Mouse (Mus musculus) mouse embryonic stem cell (cell line): Measurements from ENCODE around the gene Cul9.
"Not testable (repeated sequence)": the region's sequence is repeated elsewhere in the genome, so short reads cannot be mapped to it uniquely, and the experiment has no call there.

Experiments used
- in situ Hi-C, 2 experiments: fragments of 300-500 bp; cut with MboI; formaldehyde crosslinking; loops; 1 replicate in 1 of 2; 3 replicates in 1 of 2; pipeline ENCODE4 v1.14.3; 2019 to 2020; ENCODE audit warnings: low sequenced_read_pairs in 2 of 2, low pct_unique_long_range_greater_than_20kb in 1 of 2, mixed read lengths in 1 of 2; ENCODE audit not compliant: unreplicated experiment in 1 of 2

The Cul9 gene

DNA sequence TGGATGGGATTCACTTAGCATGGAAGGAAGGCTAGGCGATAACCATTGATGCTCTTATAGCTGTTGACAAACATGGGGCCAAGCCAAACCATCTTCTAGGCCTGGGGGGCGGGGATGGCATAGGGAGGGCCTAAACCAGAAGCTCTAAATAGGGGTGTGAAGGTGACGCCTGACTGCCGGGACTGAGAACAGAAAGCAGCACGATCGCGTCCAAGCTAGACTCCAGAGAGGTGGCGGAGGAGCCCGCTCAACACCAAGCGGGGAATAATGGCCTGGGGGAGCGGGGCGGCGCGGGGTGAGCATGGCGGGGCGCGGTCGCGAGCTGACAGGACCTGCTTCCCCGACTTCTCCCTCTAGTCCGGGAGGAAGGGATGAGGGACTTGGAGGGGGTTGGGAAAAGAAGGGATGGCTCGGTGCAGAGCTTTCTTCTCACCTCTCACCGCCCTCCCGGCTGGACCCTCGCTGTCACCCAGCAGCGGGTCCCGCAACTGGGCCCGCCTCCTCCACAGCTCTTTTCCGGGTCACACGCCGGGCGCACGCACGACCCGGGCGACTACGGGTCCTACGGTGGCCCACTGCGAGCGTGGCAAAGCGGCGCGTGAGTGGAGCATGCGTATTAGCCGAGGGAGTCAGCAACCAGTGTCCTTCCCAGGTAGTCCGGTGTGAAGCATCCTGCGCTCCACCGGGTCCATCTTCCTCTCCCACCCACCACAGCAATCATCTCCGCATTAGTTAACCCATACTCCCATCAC lies at the start of gene Cul9:
Gene Cul9 (minus strand): TSS at position 576 of the 752 bp plus-strand sequence.
- in situ Hi-C loops: no loop called here

DNA sequence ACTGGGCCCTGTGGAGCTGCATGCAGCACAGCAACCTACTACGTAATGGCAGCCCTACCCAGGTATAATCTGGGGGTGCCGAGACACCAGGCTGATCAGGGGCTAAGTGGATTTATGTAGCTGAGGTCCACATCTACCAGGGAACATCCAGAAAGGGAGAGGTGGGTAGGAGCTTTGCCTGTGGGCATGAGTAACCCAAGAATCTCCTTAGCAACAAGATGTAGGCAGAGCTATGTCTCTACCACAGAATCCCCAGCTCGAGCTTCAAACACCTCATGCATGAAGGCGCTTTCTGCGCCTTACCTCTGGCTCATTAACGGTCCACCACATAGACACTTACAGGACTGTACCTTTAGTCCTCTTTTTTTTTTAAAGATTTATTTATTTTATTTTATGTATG lies 49.1 kb upstream of the Cul9 start:
- in situ Hi-C loops: no loop called here

DNA sequence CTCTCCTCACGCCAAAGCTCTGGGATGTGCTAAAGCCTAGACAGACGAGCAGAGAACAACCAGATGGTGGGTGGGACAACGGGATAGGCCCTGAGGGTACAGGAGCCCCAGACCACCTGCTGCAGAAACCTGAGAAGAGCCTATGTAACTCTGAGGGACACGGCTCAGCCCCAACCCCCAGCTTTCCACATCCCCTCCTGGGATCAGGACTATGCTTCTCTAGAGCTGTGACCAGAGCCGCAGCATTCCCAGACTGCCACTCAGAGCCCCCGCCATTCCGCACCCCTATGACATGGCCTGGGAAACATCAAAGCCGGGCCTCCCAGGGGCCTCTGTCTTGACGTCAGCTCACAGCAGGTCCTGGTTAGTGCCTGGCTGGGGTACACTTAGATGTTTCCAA lies 48.4 kb upstream of the Cul9 start:
- in situ Hi-C loops: no loop called here

DNA sequence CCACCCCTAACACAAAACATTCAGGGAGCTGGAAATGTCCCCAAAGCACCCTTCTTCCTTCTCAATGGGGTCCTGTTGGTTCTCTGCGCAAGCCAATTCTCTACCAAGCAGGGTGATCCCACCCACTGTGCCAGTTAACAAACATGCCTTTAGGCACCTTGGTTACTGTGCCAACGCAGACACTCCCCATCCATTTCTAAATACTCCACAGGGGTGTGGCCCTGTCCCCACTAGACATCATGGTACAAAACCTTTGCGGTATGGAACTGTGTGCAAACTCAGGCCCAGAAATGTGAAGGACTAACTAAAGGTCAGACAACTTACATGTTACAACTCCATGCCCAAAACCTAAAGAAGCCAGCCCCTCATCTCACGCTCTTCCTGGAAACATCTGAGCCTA lies 46.9 kb upstream of the Cul9 start:
- in situ Hi-C loops: no loop called here

DNA sequence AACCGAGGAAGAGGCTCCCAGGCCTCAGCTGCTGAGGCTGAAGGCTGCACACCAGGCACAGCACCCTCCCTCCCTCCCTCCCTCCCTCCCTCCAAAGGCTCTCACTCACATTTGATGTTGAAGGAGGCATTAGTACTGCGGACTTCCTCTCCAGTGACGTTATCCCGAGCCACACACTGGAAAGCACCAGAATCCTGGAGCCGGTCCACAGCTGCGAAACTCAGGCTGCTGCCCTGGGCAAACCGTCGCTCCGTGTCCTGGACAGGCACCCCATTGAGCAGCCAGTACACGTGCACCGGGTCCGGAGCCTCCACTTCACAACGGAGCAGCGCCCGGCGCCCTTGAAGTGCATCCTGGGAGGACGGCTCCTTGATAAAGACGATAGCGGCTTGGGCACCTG lies 45.2 kb upstream of the Cul9 start:
- in situ Hi-C loops: no loop called here

DNA sequence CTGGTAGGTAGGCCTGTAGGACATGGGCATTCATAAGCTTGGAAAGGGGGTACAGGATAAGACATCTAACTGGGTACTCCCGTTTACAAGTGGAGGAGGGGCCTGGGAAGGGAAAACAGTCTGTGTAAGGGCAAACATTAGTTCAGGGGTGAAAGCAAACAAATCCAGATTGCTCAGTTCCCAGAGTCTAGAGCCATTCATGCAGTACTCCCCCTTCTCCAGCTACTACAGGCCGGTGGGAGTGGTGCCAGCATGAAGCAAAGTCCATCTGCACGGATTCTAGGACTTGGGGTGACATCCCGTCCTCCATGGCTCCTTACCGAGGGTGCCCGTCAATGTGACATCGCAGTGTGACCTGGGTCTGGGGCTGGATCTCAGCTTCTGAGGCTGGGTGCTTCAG lies 44.3 kb upstream of the Cul9 start:
- in situ Hi-C loops: no loop called here

DNA sequence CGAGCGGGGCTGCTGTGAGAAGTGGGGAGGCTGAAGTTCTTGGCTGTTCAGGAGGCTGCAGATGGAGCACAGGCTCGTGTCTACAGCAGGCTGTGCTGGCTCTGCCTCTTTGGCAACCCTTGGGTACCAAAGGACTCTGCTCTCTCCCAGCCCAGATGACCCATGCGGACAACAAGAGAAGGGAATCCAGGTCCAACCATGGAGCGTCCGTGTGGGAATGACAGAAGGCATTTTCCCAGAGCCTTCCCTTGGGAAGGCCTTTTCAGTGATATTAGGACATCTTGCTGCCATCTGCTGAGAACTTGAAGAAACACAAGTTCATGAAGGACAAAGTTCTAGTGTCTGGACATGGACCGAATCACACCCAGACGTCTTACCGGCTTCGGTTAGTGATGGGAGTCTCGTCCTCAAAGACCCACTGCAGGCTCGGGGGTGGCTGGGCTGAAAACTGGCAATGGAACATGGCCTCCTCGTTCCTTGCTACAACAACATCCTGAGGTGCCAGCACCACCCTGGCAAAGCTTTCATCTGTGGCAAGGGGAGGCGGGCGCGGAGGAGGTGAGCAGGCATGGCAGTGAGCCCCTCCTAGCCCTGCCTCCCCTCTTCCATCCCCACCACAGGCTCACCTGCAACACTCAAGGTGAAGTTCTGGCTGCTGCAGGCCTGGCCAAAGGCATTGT lies 43.6 kb upstream of the Cul9 start:
- in situ Hi-C loops: no loop called here

DNA sequence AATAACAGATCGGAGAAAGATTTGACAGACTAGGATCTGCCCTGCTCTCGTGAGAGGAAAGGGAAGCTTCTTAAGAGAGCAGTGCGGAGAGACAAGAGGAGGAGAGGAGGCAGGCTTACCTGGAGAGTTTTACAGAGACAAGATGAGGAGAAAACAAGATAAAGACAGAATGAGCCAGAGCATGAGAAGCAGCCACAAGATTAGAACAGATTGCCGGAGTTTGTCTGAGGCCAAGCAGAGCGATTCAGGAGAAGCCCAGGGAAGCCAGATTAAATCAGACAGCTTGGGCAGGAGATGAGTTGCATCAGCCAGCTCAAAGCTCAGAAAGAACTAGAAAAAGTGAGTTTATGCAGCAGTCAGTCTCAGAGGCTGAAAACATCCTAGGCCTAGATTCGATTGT lies 42.7 kb upstream of the Cul9 start:
- in situ Hi-C loops: no loop called here

DNA sequence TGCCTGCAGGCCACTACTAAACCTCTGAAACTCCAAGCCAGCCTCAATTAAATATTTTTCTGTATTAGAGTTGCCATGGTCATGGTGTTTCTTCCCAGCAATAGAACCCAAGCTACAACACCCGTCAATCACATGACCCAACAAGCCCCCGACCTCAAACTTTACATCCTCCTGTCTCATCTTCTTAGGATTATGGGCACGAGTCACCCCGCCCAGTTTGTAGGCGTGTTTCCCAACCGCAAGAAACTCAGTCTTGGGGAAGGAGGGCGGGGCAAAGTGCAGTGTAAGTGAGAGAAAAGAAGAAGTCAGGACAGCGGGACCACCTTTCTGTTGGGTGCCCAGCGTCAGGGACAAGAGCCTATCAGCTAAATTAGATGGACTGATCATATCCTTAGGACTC lies 42.0 kb upstream of the Cul9 start:
- in situ Hi-C loops: no loop called here

DNA sequence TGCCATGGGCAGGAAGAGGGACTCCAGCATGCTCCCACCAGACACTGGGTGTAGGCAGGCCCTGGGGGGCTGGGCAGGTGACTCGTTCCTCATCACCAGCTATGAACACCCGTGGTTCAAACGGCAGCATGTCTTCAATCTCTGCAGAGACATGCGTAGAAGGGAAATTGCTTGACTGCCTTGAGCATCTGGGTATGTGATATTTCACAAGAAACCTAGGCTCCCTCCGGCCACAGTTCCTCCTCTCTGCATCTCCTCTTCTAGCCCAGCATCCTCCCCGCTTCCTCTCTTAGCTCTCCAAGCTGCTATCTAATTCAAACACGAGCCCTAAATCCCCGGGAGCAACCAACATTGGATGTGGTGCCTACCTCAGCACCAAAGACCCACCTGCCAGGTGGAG lies 40.1 kb upstream of the Cul9 start:
- in situ Hi-C loops: no loop called here

DNA sequence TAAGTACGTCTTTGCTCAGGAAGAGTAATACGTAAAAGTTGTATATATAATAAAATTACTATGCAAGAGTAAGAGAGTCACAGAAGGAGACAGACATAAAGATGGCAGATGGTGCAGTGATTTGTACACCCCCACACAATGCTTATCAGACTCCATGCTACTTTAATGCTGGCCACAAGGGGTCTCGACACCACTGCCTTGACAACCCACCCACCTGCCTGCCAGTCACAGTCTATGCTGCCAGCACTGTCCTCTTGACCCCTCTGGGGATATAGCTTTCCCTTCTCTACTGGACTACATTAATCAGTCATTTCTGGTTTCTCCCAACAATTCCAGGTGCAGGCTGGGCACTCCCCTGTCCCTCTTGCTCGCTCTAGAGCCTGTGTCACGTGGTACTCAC lies 32.5 kb upstream of the Cul9 start:
- in situ Hi-C loops: no loop called here

DNA sequence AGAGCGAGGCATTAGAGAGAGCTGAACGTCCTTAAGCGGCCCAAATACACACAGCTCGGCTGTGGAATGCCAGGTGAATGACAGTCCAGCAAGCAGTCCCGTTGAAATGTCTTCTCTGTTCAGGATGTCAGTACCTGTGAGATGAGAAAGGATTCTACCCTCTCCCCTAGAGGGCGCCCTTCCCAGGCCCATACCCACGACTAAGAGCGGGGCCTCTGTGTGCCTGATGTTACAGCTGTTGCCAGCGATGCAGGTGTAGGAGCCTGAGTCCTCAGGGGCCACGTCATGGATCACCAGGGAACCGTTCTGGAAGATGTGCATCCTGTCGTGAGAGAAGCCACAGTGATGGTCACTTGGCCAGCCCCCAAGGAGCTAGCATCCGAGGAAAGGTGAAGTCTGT lies 29.9 kb upstream of the Cul9 start:
- in situ Hi-C loops: no loop called here

DNA sequence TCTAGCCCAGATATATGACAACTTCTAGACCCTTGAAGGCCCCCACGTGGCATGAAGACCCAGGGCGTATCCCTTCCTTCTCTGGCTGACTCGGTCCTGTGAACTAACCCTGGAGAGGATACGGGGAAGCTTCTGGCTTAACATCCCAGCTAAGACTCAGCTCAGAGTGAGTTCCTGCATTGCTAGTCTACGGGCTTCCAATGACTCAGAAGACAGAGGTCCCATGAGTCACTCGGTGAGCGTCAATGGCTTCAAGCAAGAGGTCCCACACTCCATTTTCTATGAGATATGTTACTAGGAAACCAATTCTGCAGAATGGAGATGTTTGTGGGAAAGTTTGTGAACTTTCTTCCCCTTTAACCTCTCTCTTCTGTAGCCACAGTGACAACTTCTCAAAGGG lies 28.3 kb upstream of the Cul9 start:
- in situ Hi-C loops: no loop called here

DNA sequence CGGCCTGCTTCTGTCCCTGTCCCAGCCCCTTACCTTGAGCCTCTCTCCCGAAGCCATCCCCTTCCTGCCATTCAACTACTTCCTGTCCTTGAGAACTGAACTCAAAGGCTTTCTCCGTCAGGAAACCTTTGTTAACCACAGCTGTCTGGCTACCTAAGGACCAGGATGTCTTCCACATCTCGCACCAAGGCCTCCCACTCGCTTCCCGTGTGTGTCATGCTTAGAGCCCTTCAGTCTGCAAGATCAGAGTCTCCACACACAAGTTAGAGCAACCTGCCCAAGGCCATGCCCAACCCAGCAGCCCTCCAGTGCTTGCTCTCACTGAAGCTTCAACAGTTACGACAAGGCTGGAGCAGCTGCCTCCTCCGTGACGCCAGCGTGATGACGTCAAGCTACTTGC lies 24.8 kb upstream of the Cul9 start:
- in situ Hi-C loops: no loop called here

DNA sequence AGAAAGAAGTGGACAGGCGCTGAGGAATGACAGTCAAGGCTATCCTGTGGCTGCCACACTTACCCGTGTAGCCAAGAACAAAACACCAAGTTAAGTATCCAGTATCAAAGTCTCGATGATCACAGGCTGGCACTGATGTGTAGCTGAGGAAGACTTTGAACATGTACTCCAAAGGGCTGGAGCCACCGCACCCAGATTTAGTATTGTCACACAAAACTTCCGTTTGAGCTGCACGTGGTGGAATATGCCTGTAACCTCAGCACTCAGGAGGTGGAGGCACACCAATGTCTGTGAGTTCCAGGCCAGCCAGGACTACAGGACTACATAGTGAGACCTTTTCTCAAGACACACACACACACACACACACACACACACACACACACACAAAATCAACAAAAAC lies 13.0 kb upstream of the Cul9 start:
- in situ Hi-C loops: no loop called here

DNA sequence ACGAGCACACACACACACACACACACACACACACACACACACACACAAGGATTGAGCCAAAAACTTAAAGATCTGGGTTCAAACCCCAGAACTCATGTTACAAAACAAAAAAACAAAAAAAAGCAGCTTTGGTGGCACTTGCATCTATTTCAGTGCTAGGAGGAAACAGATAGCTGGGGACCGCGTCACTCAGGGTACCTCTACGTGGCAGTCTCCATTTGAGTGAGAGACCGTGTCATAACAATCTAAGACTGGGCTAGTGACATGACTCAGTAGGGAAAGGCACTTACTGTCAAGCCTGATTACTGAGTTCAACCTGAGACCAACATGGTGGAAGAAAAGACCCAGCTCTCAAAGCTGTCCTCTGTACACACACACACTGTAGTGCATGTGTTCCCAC lies 12.0 kb upstream of the Cul9 start:
- in situ Hi-C loops: no loop called here

DNA sequence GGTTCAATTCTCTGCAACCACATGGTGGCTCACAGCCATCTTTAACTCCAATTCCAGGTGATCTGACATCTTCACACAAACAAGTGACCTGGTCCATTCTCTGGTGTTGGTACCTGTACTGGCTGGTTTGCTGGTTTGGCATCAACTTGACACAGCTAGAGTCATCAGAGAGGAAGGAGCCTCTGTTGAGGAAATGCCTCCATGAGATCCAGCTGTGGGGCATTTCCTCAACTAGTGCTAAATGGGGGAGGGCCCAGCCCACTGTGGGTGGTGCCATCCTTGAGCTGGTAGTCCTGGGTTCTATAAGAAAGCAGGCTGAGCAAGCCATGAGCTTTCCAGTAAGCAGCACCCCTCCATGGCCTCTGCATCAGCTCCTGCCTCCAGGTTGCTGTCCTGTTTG lies 11.1 kb upstream of the Cul9 start:
- in situ Hi-C loops: not testable (repeated sequence)

DNA sequence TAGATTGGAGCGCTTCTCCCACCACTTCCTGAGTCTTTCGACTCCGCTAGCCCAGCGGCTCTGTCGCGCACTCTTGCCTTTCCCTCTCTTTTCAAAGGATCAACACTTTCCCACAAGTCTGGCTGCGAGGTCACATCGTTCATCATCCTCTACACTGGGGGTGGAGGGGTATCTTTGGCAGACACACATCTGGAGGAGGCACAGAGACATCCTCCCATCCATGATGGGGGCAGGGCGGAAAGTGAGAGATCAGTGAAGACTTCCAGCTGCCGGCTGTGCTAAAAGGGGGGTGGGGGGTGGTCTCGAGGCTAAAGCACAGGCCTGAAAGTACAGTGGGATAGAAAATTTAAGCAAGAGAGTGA lies 10.4 kb upstream of the Cul9 start:
- in situ Hi-C loops: no loop called here

DNA sequence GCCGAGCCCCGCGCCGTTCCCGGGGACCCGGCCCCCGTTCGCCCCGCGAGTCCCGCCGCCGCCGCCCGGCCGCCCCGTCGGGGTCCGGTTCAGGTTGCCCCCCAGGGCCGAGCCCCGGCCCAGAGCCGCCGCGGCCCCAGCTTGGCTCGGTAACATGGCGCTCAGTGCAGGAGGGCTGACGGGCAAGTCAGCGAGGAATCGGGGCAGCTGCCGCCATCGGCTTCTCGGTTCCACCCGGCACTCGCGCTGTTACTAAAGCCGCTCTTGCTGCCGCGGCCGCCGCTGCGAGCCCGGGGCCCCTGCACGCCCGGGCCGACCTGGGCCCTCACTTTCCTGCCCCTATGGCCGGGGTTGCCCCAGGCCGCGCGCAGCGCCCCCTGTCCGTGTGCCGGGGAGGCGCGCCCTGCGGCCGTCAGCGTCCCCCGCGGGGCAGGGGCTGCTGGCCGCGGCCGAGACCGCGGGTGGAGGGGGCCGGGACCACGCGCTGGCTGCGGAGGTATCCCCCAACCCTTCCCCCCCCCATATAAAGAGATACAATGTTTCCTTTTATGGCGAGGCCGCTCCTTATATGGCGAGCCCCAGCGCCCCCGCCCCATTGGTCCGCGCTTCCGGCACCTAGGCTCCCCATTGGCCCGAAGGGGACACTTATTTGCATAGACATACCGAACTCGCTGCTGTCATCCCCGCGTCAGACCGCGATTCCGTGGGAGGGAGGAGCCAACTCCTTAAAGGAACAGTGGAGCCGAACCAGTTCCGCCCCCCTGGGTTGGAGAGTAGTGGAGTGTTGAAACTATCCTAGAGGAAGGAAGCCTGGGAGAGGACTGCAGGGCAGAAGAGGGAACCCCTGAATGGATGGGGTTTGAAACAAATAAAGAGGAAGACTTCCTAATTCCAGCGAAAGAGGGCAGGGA lies 9.7 kb upstream of the Cul9 start, which contains the start of gene Srf:
Gene Srf (minus strand): TSS at position 503 of the 911 bp plus-strand sequence.
- in situ Hi-C loops: no loop called here
